Mouse (Mus musculus) liver, embryonic 16.5 days (tissue): ENCODE data around the gene Fbxw24. TPM values are rescaled to one million over a fixed set of nuclear protein-coding genes. Genes with fewer than 3 reads are reported as not detected.
"Not testable (repeated sequence)": the region's sequence is repeated elsewhere in the genome, so short reads cannot be mapped to it uniquely, and the experiment has no call there.

Source experiments
- ATAC-seq: fragments of 200-750 bp; cut with Nextera tagmentation; 2 replicates; pipeline ENCODE4 v1.8.0; 2017; ENCODE audit warnings: low read depth, mild to moderate bottlenecking, moderate number of reproducible peaks, moderate library complexity
- H3K27ac ChIP-seq: fragments of 300-500 bp; sonication (generic); 2 replicates; pipeline ENCODE4 v1.5.1; 2014; ENCODE audit warnings: mild to moderate bottlenecking, low read length
- H3K27me3 ChIP-seq: fragments of 300-500 bp; sonication (generic); 2 replicates; pipeline ENCODE4 v1.6.1; 2014; ENCODE audit warnings: low read depth, low read length, mixed read lengths; ENCODE audit not compliant: control insufficient read depth, insufficient read depth
- H3K36me3 ChIP-seq: fragments of 300-500 bp; sonication (generic); 2 replicates; pipeline ENCODE4 v1.6.1; 2014; ENCODE audit warnings: mild to moderate bottlenecking; ENCODE audit not compliant: control insufficient read depth, insufficient read depth
- H3K4me1 ChIP-seq: fragments of 300-500 bp; sonication (generic); 2 replicates; pipeline ENCODE4 v1.6.1; 2014; ENCODE audit warnings: low read depth, low read length, mixed read lengths; ENCODE audit not compliant: control insufficient read depth
- H3K4me2 ChIP-seq: fragments of 300-500 bp; sonication (generic); 2 replicates; pipeline ENCODE4 v1.6.1; 2014; ENCODE audit warnings: low read depth, low read length, mixed read lengths
- H3K4me3 ChIP-seq: fragments of 300-500 bp; sonication (generic); 2 replicates; pipeline ENCODE4 v1.5.1; 2014; ENCODE audit warnings: low read depth, mild to moderate bottlenecking, low read length
- H3K9ac ChIP-seq: fragments of 300-500 bp; sonication (generic); 2 replicates; pipeline ENCODE4 v1.6.1; 2014; ENCODE audit warnings: low read depth, low read length
- H3K9me3 ChIP-seq: fragments of 300-500 bp; sonication (generic); replicated peaks from 2 replicates; pipeline ENCODE4 v1.6.1; 2016; ENCODE audit warnings: low read length; ENCODE audit not compliant: control insufficient read depth
- WGBS: fragments of 180-500 bp; shearing (Covaris S2); extraction: QIAGEN DNeasy Blood & Tissue Kit; methylation state at CpG from one replicate; pipeline ENCODE4 v1.1.7; 2014; ENCODE audit not compliant: insufficient replicate concordance; 5-methylcytosine and 5-hydroxymethylcytosine counted together
- polyA plus RNA-seq: library from polyadenylated mRNA; unstranded; fragments of >200 nt; fragmentation: Nextera tagmentation; extraction: Ambion mirVana; gene quantifications from 2 replicates; pipeline ENCODE4 v1.2.1, GENCODE M21; 2015

The Fbxw24 gene
- polyA plus RNA-seq: not detected in 2 replicates

DNA sequence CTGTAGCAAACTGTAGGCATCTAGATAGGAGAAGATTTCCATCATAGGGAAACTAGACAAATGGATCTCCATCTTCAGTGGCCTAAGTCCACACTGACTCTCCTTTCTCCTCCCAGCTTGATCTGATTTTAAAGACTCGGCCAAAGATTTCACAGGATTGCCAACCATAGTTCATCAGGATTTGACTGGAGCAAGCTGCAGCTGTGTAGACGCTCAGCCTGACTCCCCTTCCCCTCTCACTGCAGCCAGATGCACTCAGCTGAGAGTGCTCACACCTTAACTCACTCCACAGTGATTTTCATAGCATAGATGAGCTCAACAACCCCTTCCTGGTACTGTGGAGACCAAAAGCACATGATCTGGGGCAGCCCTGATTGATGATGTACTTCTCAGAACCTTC is at the start of gene Fbxw24:
TSS of gene Fbxw24 (minus strand) at position 101 of the 400 bp plus-strand sequence.
- H3K9ac ChIP-seq, H3K4me3 ChIP-seq, H3K27ac ChIP-seq, H3K36me3 ChIP-seq, H3K4me2 ChIP-seq, H3K4me1 ChIP-seq, ATAC-seq, H3K27me3 ChIP-seq, H3K9me3 ChIP-seq: not testable (repeated sequence)
- WGBS: 51% methylated on average over 2 of the region's 2 CpGs

- H3K4me2 ChIP-seq, H3K27ac ChIP-seq, H3K4me3 ChIP-seq, H3K36me3 ChIP-seq, ATAC-seq, H3K4me1 ChIP-seq, H3K9ac ChIP-seq, H3K9me3 ChIP-seq, H3K27me3 ChIP-seq: not testable (repeated sequence)
- 38% methylated on average over 2 of the region's 2 CpGs for WGBS
Observed at GRCm38 (mm10) chr9:109664552-109664951, 38.7 kb upstream of the Fbxw24 start, which contains the start of gene Fbxw25. Fbxw25 (minus strand) TSS chr9:109664652.

DNA sequence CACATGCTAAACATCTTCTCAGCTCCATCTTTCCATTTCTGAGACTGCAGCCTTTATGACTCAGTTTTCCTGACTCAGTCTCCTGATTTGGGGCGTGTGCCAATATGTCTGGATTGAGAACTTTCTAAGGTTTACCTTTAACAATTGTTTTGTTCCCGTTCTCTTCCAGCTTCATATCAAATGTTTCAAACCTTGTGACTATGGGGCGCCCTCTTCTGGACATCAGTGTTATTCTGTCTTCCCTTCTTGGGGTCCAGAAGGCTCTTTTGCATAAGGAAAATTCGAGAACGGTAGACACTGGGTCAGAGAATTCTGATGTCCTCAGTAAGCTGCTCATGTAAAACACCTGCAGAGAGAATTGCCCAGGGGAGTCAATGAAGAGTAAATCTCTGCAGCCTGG is 19.0 kb downstream of the Fbxw24 start:
- not testable (repeated sequence) for H3K27ac ChIP-seq, H3K36me3 ChIP-seq, H3K27me3 ChIP-seq, H3K9me3 ChIP-seq, H3K9ac ChIP-seq, ATAC-seq, H3K4me1 ChIP-seq, H3K4me2 ChIP-seq, H3K4me3 ChIP-seq
- 33% methylated on average over 5 of the region's 5 CpGs for WGBS

DNA sequence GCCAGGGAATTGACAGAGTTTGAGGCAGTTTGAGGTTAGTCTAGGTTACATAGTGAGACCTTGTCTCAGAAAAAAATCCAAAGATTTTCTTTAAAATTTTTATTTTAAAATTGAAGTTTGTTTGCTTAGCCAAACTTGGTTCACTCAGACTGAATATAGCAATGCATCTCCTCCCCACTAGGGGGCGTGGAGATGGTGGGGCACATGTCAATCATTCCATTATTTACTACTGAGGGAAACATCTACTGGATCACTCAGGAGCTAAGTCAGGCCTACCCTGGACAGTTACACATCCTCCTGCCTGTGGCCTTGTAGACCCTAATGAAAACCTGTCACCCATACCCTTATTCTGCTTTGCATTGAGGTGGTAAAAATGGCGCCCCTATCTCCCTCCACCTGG is 23.7 kb downstream of the Fbxw24 start:
- not testable (repeated sequence) for H3K9me3 ChIP-seq, H3K4me2 ChIP-seq, H3K36me3 ChIP-seq, H3K27ac ChIP-seq, H3K27me3 ChIP-seq, H3K4me3 ChIP-seq, H3K9ac ChIP-seq, H3K4me1 ChIP-seq, ATAC-seq
- WGBS: 37% methylated on average over 2 of the region's 2 CpGs

GRCm38 (mm10) chr9:109597226-109597625 is 28.6 kb downstream of the Fbxw24 start:
- H3K9ac ChIP-seq: no peak overlapping the region
- H3K4me1 ChIP-seq: no peaks in the 10 kb centered on the region
- no peaks in the 10 kb centered on the region for H3K9me3 ChIP-seq
- H3K4me3 ChIP-seq: no peak overlapping the region
- no peak overlapping the region for H3K27ac ChIP-seq
- ATAC-seq: no peak
- H3K27me3 ChIP-seq: no peaks in the 10 kb centered on the region
- H3K4me2 ChIP-seq: no peak overlapping the region
- no peaks in the 10 kb centered on the region for H3K36me3 ChIP-seq

DNA sequence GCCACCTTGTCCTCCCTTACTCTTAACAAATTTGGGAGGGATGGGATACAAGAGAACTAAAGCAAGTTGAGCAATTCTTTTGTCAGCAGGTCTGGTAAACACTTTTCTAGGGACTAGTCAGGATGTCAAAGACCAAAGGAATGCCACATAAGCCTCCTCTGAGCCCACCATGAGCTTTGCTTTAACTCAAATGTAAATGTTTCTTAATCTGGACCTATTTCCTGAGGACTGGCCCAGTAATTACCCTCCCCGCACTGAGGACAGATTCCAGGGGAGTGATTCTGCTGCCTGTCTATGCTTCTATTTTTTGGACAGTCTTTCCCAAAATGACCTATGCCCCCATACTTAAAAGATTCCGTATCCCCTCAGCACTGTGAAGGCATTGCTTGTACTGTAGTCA is 31.0 kb downstream of the Fbxw24 start:
- Histone ChIP-seq H3K4me3 (no peak overlapping the region), H3K9ac (no peak overlapping the region), H3K27ac (no peak overlapping the region), H3K9me3 (no peaks in the 10 kb centered on the region), H3K36me3 (no peaks in the 10 kb centered on the region), H3K4me2 (no peak overlapping the region), H3K27me3 (no peaks in the 10 kb centered on the region), H3K4me1 (no peaks in the 10 kb centered on the region)
- ATAC-seq: no peak
- 52% methylated on average over 2 of the region's 2 CpGs for WGBS

GRCm38 (mm10) chr9:109568162-109568561 is 57.7 kb downstream of the Fbxw24 start, which contains the start of gene Fbxw15:
Fbxw15 (minus strand) TSS chr9:109568262.
- 57% methylated on average over 4 of the region's 4 CpGs for WGBS
- not testable (repeated sequence) for H3K27ac ChIP-seq, H3K4me2 ChIP-seq, H3K36me3 ChIP-seq, H3K9ac ChIP-seq, H3K9me3 ChIP-seq, H3K4me3 ChIP-seq, ATAC-seq, H3K27me3 ChIP-seq, H3K4me1 ChIP-seq

GRCm38 (mm10) chr9:109565546-109565945 is 60.3 kb downstream of the Fbxw24 start:
- Histone ChIP-seq H3K27me3 (no peaks in the 10 kb centered on the region), H3K4me3 (no peak overlapping the region), H3K9ac (no peak overlapping the region), H3K4me2 (no peak overlapping the region), H3K9me3 (no peaks in the 10 kb centered on the region), H3K36me3 (no peaks in the 10 kb centered on the region), H3K4me1 (no peaks in the 10 kb centered on the region), H3K27ac (no peak overlapping the region)
- ATAC-seq: no peak
- 26% methylated on average over 1 of the region's 1 CpGs for WGBS

DNA sequence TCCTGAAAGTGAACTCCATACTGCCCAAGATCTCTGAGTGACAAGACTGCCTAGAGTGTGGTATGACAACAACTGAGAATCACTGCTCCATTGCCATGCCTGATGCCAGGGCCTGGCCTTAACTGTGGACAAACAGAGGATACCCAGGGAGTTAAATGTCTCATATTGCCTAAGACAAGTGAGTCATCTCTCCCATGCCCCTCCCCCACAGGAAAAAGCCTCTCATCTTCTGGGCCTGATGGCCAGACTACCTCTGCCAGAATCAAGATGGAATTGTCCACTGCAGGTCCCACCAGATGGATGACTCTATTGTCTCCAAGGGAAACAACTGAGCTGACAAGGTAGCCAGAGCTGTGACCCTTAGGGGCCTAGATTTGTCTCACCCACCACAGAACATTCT is 63.8 kb downstream of the Fbxw24 start:
- H3K4me2 ChIP-seq, H3K27ac ChIP-seq, H3K4me3 ChIP-seq, ATAC-seq, H3K27me3 ChIP-seq, H3K9me3 ChIP-seq, H3K4me1 ChIP-seq, H3K36me3 ChIP-seq, H3K9ac ChIP-seq: not testable (repeated sequence)

DNA sequence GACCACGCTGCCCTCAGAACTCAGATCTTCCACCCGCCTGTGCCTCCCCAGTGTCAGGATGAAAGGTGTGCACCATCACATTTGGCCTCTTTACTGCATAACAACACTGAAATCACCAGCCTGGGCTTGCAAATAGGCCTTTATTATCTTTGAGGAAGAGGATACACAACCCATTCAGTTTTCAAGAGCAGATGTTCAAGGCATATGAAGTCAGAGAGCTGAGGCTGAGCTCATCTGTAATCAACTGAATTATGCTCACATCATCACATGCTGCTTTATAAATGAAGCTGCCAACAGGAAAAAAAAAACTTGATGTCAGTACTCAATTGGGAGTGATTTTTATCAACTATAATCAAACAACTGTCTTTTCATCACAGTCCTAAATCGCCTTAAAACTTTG is 73.4 kb downstream of the Fbxw24 start:
- ATAC-seq: no peak
- Histone ChIP-seq H3K9ac (no peak overlapping the region), H3K9me3 (no peaks in the 10 kb centered on the region), H3K4me1 (no peaks in the 10 kb centered on the region), H3K27me3 (no peaks in the 10 kb centered on the region), H3K27ac (no peak overlapping the region), H3K36me3 (no peaks in the 10 kb centered on the region), H3K4me2 (no peak overlapping the region), H3K4me3 (no peak overlapping the region)
- 54% methylated on average over 3 of the region's 3 CpGs for WGBS
